Mouse (Mus musculus) brain, embryonic 18.5 days (tissue): ENCODE results near the gene Eln.

ENCODE experiments used
- DNase-seq: peaks from one replicate; pipeline ENCODE4 v3.0.0-alpha.2; 2012; ENCODE audit warnings: low read depth, low spot score

Eln gene

DNA sequence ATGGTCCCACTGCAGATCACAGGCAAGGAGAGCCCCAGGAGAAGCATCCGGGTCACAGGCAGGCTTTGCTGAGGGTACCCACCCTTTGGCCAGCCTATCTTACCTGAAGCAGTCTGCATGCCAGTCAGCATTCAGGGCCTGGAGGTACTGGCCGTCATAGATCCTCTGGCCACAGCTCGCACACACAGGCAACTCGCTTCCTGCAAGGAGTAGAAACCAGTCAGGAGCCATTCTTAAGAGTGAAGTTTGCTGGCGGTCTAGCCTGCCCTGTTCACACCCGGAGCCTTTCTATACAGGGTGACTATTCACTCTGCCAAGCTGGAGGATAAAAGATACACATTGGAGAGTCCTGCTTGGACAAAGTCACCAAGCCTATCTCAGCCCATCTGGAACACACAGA, 60.6 kb downstream of the Eln start:
- no peak for DNase-seq

- no peak for DNase-seq
Observed at GRCm38 (mm10) chr5:134684398-134684797, 62.7 kb downstream of the Eln start.

DNA sequence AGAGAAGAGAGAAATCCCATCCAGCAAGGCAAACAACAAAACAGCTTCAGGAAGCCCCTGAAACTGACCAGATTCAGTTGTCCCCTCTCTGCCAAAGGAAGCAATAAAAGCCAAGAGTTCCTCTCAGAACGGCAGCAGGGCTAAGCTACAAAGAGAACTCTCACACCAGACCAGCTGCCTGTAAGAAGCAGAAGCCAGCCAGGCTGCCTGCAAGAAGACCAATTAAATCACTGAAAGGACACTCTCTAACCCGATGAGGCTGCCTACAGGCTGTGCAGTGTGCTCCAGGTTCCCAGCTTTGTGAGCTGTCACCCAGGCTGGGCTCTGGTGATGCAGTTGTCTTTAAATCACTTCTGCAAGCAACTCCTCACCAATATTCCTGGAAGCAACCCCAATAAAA, 63.3 kb downstream of the Eln start:
- no peak for DNase-seq

GRCm38 (mm10) chr5:134680238-134680637, 66.9 kb downstream of the Eln start:
- no peak for DNase-seq

DNA sequence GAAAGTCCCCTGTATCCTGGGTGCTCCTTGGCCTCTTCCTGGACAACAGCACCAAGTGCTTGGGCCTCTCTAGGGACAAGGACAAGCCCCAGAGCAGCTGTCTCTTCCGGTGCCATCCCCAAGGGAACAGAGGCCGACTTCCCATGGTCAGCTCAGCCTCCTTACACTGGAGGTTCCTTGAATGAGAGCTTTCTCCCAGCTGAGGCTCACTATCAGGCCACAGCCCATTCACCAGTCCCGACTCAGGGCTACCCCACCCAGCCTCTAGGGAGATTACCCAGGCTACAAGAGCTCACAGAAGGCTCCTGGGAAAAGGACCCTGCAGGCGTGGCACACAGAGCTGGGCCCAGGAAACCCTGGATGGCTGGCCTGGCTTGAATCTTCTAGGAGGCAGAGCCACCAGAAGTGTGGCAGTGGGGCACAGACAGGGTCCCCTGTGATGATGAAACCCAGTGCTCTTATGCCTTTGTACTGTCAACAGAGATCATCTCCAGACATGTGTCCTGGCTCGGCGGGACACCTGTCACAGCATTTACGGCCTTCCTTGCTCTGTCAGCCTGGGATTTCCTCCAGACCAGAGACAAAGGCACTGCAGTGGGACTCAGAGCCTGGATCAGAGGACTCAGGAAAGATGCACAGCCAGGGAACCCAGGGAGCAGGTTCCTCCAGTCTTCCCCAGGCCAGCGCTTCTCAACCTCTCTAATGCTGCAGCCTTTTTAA, 68.1 kb downstream of the Eln start:
- DNase-seq = no peak

GRCm38 (mm10) chr5:134678031-134678430, 69.1 kb downstream of the Eln start:
- DNase-seq = no peak

GRCm38 (mm10) chr5:134677491-134677890, 69.6 kb downstream of the Eln start:
- no peak for DNase-seq

DNA sequence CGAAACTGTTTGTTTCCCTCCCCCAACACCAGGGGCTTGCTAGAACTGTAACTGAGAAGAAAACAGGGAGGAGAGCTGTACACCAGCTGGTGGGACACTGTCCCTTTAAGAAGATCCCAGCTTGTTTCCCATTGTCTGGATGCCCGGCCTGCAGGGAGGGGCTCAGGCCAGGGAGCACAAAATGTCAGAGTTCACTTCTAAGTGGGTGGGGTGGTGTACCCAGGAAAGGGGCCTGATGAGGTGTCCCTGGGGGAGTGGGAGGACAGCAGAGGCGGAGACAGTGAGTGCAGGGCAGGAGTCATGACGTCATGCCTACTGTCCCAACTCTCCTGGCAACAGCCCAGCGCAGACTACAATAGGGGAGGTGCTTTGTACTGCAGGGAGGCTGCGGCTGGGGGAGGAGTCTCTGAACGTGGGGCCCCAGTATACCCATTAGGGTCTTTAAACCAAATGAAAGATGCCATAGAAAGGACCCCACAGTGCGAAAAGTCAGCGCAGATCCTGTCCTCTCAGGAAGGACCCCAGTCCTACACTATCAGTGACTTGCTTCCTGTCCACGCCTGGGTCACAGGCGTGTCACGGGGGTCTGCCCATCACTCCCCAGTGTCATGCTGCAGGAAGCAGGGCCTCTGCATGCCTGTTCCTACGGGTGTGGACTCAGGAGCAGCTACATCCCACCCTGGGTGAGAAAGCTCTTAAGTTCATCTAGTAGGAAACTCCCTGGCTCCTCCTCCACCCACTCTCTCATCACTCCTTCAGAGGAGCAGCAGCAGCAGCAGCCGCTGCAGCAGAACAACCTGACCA, 71.0 kb downstream of the Eln start:
- DNase-seq = no peak

DNA sequence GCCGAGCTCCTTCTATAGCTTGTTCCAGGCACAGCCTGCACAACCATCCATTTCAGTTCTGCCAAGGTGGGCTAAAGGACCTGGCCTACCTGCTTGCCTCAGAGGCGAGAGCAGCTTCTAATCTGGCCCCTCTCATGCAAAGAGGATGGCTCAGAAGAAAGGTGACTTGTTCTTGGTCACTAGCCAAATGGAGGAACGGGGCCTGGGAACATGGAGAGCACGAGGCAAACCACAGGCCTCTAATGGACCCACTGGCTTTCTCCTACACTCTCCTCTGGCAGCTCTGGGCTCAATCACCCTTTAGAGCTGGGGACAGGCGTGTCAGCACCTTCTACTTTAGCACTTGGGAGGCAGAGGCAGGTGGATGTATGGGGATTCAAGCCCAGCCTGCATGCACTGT, 72.1 kb downstream of the Eln start:
- no peak for DNase-seq

DNA sequence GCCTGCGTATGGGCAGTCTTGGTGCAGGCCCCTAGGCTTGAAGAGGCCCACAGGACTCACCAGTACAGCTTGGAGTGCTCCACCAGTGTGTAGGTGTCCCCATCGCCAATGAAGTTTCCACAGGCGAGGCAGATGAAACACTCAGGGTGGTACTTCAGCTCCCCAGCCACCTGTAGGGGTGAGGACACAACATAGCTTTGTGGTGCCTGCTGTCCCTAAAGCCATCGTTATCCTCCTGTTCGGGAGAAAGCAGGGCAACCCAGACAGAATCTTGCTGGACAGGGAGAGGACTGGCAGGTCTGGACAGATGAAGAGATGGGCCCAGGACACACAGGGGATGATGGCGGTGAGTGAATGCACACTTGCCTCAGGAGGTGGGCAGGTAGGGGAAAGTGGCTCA, 74.5 kb downstream of the Eln start:
- no peak for DNase-seq

DNA sequence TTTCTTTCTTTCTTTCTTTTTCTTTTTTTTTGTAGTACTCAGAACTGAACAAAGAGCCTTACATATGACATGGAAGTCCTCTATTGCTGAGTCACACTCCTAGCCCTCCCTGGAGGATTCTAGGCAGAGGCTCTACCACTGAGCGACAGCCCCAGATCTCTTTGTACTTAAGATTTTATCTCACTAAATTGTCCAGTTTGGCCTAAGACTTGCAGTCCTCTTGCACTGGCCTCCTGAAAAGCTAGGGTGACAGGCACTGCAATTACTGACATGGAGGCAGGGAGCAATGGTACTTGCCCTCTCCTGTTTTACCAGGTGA, 75.0 kb downstream of the Eln start:
- no peak for DNase-seq

DNA sequence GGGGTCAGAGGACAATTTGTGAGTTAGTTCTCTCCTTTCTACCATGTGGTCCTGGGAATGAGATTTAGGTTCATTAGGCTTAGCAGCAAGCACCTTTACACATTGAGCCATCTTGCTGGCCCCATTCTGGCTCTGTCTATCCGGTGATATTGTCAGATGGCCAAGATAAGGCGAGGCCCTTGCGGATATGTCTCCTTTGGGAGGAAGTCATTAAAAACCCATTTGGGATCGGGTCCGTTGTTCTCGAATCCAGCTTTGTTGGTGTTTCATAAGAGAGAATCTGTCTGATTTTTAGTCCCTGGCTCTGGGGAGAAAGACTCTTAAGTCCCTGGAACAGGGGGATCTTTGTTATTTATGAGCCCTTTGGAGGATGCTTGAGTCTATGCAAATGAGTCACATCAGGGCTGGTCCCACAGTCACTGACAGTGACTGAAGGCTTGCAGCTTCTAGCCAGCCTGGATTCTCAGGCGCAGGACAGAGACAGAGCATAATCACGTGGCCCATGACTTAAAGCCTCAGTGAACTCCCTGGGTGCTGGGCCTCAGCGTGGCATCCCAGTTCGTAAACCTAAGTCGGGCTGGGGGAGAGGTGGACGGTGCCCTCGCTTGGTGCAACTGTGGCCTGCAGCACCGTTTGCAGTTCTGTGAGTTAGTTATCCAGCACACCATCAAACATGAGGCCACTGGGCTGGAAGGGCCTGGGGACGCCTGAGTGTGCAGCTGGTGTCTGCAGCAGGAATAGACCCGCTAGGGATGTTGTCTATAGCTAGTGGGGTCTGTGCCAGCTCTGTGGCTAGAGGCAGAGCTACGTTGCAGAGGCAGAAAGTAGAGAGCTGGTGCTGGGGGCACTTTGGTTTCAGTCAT, 75.6 kb downstream of the Eln start:
- no peak for DNase-seq

DNA sequence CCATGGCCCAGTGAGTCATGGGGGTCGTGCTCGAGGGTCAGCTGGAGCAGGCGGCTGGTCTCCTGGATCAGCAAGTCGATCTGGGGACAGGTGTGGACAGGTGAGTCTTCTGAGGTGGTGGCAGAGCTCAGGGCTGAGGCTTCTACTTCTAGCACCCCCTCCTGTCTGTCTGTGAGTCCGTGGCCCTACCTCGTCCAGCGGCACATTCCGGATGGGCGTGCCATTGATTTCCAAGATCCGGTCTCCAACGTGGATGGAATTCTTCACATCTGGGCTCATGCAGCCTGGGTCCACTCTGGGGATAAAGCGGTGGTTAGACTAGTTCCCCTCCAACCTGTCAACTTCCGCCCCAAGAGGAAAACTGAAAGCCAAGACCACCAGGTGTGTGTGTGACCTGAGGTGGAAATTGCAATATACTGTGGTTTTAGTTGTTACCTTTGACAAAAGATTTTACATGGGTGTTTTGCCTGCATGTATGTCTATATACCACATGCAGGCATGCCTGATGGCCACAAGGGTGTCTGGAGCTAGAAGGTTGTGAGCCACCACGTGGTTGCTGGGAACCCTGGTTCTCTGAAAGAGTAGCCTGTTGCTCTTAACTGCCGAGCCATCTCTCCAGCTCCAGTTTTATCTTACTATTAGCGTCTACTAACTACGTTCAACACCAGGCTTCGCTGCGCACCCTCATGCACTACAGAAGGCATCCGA, 78.0 kb downstream of the Eln start:
- no peak for DNase-seq

- no peak for DNase-seq
Observed at GRCm38 (mm10) chr5:134668495-134668894, 78.6 kb downstream of the Eln start.

- no peak for DNase-seq
Observed at GRCm38 (mm10) chr5:134656708-134657107, 90.4 kb downstream of the Eln start.
